ENCODE assay signal across 8 mouse cellular contexts in the genomic region with DNA sequence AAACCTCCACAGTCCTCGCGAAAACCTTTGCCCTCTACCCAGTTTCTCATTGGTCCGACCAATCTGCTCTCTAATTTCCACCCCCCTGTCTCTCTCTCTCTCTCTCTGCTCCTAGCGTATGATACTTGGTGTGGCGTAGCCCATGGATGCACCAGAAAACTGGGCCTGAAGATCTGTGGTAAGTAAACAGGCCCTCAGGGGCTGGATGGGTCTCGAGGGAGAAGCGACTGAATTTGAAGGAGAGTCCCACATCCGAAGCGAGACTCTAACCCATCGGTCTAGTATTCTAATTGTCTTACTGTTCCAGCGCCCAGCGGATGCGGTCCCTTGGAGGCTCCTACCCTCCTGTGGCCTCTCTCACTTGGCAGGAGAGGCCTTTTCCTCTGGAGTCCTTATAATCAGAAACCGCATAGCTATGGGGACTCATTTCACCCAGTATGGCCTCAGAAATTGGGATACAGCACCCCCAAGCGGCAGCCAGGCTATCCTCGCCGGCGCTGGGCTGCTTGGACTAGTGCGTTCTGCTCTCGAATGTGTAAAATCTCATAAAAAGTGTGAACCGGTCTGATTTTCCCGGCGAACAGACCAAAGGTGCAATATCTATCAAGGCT. TPM values are rescaled to one million over a fixed set of nuclear protein-coding genes. Genes with fewer than 3 reads are reported as not detected.
DNase-seq lines count a peak whose midpoint lies in the region; TF ChIP-seq lines count a peak whose summit lies in the region.

No protein-coding gene starts in this region.

- H3K27ac ChIP-seq in heart, embryonic 10.5 days, result 0 out of 2 replicates have a peak overlapping the region, but pooled peaks have one; percentile 22
- no peak overlapping the region for H3K27ac ChIP-seq in bone marrow, adult 2 months (ENCODE audit: control insufficient read depth, insufficient read depth, low read depth, low read length, poor library complexity)

- peaks cover 69% of the 10 kb centered on the region for H3K4me1 ChIP-seq in heart, embryonic 10.5 days
- H3K4me1 ChIP-seq in bone marrow, adult 2 months (ENCODE audit: control insufficient read depth, insufficient read depth, low read length), result no peaks in the 10 kb centered on the region

- H3K27me3 ChIP-seq in heart, embryonic 10.5 days (ENCODE audit: insufficient read depth, poor library complexity, severe bottlenecking), result peaks cover 100% of the 10 kb centered on the region

- TF ChIP-seq POLR2A in bone marrow, adult 2 months (IDR thresholded peaks at IDR 0.05; ENCODE audit: borderline replicate concordance, control insufficient read depth, low read depth, low read length), result no peak

- H3K9me3 ChIP-seq in heart, embryonic 10.5 days, result no peaks in the 10 kb centered on the region

- H3K36me3 ChIP-seq in heart, embryonic 10.5 days, result no peaks in the 10 kb centered on the region

- 0 out of 2 replicates have a peak, but pooled peaks have one; percentile 2 for TF ChIP-seq CTCF in bone marrow, adult 2 months (IDR thresholded peaks at IDR 0.05; ENCODE audit: control insufficient read depth, insufficient read depth, low read length)

- 5% methylated on average over 23 of the region's 23 CpGs for WGBS in heart, embryonic 10.5 days
- WGBS in bone marrow, adult 2 months, result 6% methylated on average over 23 of the region's 23 CpGs

- no peak for DNase-seq in heart, embryonic 10.5 days (ENCODE audit: low spot score)
- no peak for DNase-seq in heart, adult 9 months (ENCODE audit: low spot score in 2 of 2)
- DNase-seq in forelimb bud, embryonic 11.5 days (ENCODE audit: low read depth, low spot score), result peak; percentile 60
- DNase-seq in kidney, adult 9 months, result peak; percentile 33
- peak; percentile 28 for DNase-seq in lung, postnatal 25 days (ENCODE audit: low spot score)
- DNase-seq in spleen, postnatal 36 days (ENCODE audit: low spot score in 2 of 2), result peak; percentile 51
- no peak for DNase-seq in ovary, postnatal 10 days (ENCODE audit: low spot score)

- peak overlapping the region; percentile 56 for H3K4me3 ChIP-seq in heart, embryonic 10.5 days
- H3K4me3 ChIP-seq in bone marrow, adult 2 months (replicated peaks; ENCODE audit: control insufficient read depth, low read depth, low read length), result no peak overlapping the region

RNA-seq across cellular contexts. Expression of a gene that starts 14.3 kb away (rescaled TPM):
- 0.15 TPM in 1 of 2 replicates, not detected in the other for polyA plus RNA-seq in heart, embryonic 10.5 days (2016; fragmentation: Nextera tagmentation; extraction: Ambion mirVana)
- 3.2 TPM in 1 of 2 replicates, not detected in the other for polyA plus RNA-seq in bone marrow, adult 2 months (2011; ENCODE audit: insufficient read depth, insufficient read length, low replicate concordance, missing spikeins)

RNA-seq across cellular contexts. Expression of a gene that starts 58.6 kb away (rescaled TPM):
- 0.41 and 0.57 TPM in 2 replicates for polyA plus RNA-seq in heart, embryonic 10.5 days (2016; fragmentation: Nextera tagmentation; extraction: Ambion mirVana)
- not detected in 2 replicates for polyA plus RNA-seq in bone marrow, adult 2 months (2011; ENCODE audit: insufficient read depth, insufficient read length, low replicate concordance, missing spikeins)

Comparison
In these comparisons a context has a peak if more than half of its experiments do, and no peak if none do; other contexts are left out.
1. DNase-seq: peak in forelimb bud, embryonic 11.5 days (single experiment), kidney, adult 9 months (single experiment), lung, postnatal 25 days (single experiment) and spleen, postnatal 36 days (2 of 2); none in heart, embryonic 10.5 days (single experiment), heart, adult 9 months (0 of 2) and ovary, postnatal 10 days (single experiment).